ENCODE assay signal across 26 mouse cellular contexts in genomic region chr13:3476884-3477283, GRCm38 (mm10).
DNase-seq lines count a peak whose midpoint lies in the region; ATAC-seq lines count a peak whose summit lies in the region.
"Had no signal": no experiment of that assay in that cellular context is flagged by ENCODE, and none has a peak within 500 bp of the region (broad histone marks: within the 10 kb centered on the region; RNA-seq: fewer than 3 reads in every experiment).

No protein-coding gene starts in this region.

- H3K9me3 ChIP-seq in hindbrain, embryonic 11.5 days (ENCODE audit: control insufficient read depth, low read length), result no peaks in the 10 kb centered on the region
- no peaks in the 10 kb centered on the region for H3K9me3 ChIP-seq in hindbrain, embryonic 16.5 days (ENCODE audit: control insufficient read depth, low read length)
- H3K9me3 ChIP-seq in kidney, embryonic 16.5 days (ENCODE audit: low read length), result no peaks in the 10 kb centered on the region
- no peaks in the 10 kb centered on the region for H3K9me3 ChIP-seq in midbrain, embryonic 11.5 days (ENCODE audit: control insufficient read depth, low read length)
- no peaks in the 10 kb centered on the region for H3K9me3 ChIP-seq in midbrain, embryonic 14.5 days (ENCODE audit: control insufficient read depth, low read length)
- H3K9me3 ChIP-seq: forebrain, embryonic 10.5 days; forebrain, embryonic 13.5 days; heart, embryonic 13.5 days had no signal

- H3K4me3 ChIP-seq in hindbrain, embryonic 11.5 days (ENCODE audit: low read depth, low read length), result no peak overlapping the region
- H3K4me3 ChIP-seq in hindbrain, embryonic 16.5 days (ENCODE audit: low read length), result no peak overlapping the region
- no peak overlapping the region for H3K4me3 ChIP-seq in kidney, embryonic 16.5 days (ENCODE audit: low read length)
- no peak overlapping the region for H3K4me3 ChIP-seq in midbrain, embryonic 11.5 days (ENCODE audit: low read depth, low read length)
- no peak overlapping the region for H3K4me3 ChIP-seq in midbrain, embryonic 14.5 days (replicated peaks; ENCODE audit: low read depth, low read length)
- H3K4me3 ChIP-seq: forebrain, embryonic 10.5 days; forebrain, embryonic 13.5 days; heart, adult 2 months; heart, embryonic 10.5 days; heart, embryonic 13.5 days had no signal

- peak; percentile 20; the same call in 1 of the 2 replicates for ATAC-seq in hindbrain, embryonic 11.5 days (ENCODE audit: low FRiP score)
- ATAC-seq in hindbrain, embryonic 16.5 days, result no peak
- ATAC-seq in kidney, embryonic 16.5 days (ENCODE audit: low FRiP score, low TSS enrichment), result peak; percentile 52; the same call in 1 of the 2 replicates
- peak; percentile 52 for ATAC-seq in midbrain, embryonic 11.5 days (ENCODE audit: low FRiP score)
- ATAC-seq in midbrain, embryonic 14.5 days (ENCODE audit: low FRiP score, low TSS enrichment), result no peak
- ATAC-seq: activated CD4-positive, CD25-positive, alpha-beta regulatory T cell, adult 4 months; forebrain, embryonic 13.5 days; forebrain, embryonic 16.5 days had no signal

- H3K27ac ChIP-seq in hindbrain, embryonic 11.5 days (ENCODE audit: low read depth, low read length), result no peak overlapping the region
- no peak overlapping the region for H3K27ac ChIP-seq in hindbrain, embryonic 16.5 days (ENCODE audit: low read depth, low read length)
- H3K27ac ChIP-seq in kidney, embryonic 16.5 days (ENCODE audit: low read length), result no peak overlapping the region
- H3K27ac ChIP-seq in midbrain, embryonic 11.5 days (ENCODE audit: low read depth, low read length), result peak overlapping the region; percentile 40; the same call in 1 of the 2 replicates
- H3K27ac ChIP-seq in midbrain, embryonic 14.5 days (replicated peaks; ENCODE audit: low read depth, low read length), result no peak overlapping the region
- H3K27ac ChIP-seq: forebrain, embryonic 13.5 days; heart, adult 2 months; heart, embryonic 10.5 days; heart, embryonic 13.5 days; hindbrain, embryonic 14.5 days had no signal

- no peaks in the 10 kb centered on the region for H3K27me3 ChIP-seq in hindbrain, embryonic 11.5 days (ENCODE audit: control insufficient read depth, insufficient read depth, low read length)
- H3K27me3 ChIP-seq in hindbrain, embryonic 16.5 days (replicated peaks; ENCODE audit: control insufficient read depth, insufficient read depth, low read length), result no peaks in the 10 kb centered on the region
- H3K27me3 ChIP-seq in kidney, embryonic 16.5 days (ENCODE audit: insufficient read depth, low read length), result no peaks in the 10 kb centered on the region
- no peaks in the 10 kb centered on the region for H3K27me3 ChIP-seq in midbrain, embryonic 11.5 days (ENCODE audit: control insufficient read depth, insufficient read depth, low read length)
- no peaks in the 10 kb centered on the region for H3K27me3 ChIP-seq in midbrain, embryonic 14.5 days (ENCODE audit: control insufficient read depth, insufficient read depth, low read length)
- H3K27me3 ChIP-seq: forebrain, embryonic 13.5 days; heart, embryonic 13.5 days had no signal

- H3K4me2 ChIP-seq in hindbrain, embryonic 11.5 days (replicated peaks; ENCODE audit: low read depth, low read length), result no peak overlapping the region
- H3K4me2 ChIP-seq in hindbrain, embryonic 16.5 days (ENCODE audit: low read length), result no peak overlapping the region
- H3K4me2 ChIP-seq in kidney, embryonic 16.5 days (replicated peaks; ENCODE audit: low read depth, low read length), result no peak overlapping the region
- H3K4me2 ChIP-seq in midbrain, embryonic 11.5 days, result no peak overlapping the region
- no peak overlapping the region for H3K4me2 ChIP-seq in midbrain, embryonic 14.5 days (ENCODE audit: low read length)

- H3K4me1 ChIP-seq in hindbrain, embryonic 11.5 days (replicated peaks; ENCODE audit: control insufficient read depth, insufficient read depth, low read length), result peaks cover 2% of the 10 kb centered on the region; the same call in 1 of the 2 replicates
- H3K4me1 ChIP-seq in hindbrain, embryonic 16.5 days (ENCODE audit: control insufficient read depth, insufficient read depth, low read depth, low read length), result peaks cover 4% of the 10 kb centered on the region
- H3K4me1 ChIP-seq in kidney, embryonic 16.5 days (ENCODE audit: insufficient read depth, low read length), result peaks cover 10% of the 10 kb centered on the region; the same call in 1 of the 2 replicates
- H3K4me1 ChIP-seq in midbrain, embryonic 11.5 days (ENCODE audit: control insufficient read depth, insufficient read depth, low read length), result peaks cover 5% of the 10 kb centered on the region; the same call in 1 of the 2 replicates
- H3K4me1 ChIP-seq in midbrain, embryonic 14.5 days (ENCODE audit: control insufficient read depth, insufficient read depth, low read length), result no peaks in the 10 kb centered on the region
- H3K4me1 ChIP-seq: forebrain, embryonic 13.5 days had no signal

- DNase-seq in embryo, embryonic 10 days (ENCODE audit: low spot score), result peak; percentile 21
- DNase-seq in embryo, embryonic 11 days, result no peak
- DNase-seq in hindbrain, embryonic 11.5 days (ENCODE audit: low spot score), result peak; percentile 24
- no peak for DNase-seq in kidney, postnatal 14 days
- DNase-seq in midbrain, embryonic 11.5 days (ENCODE audit: low spot score, missing footprints), result peak; percentile 82
- DNase-seq in midbrain, embryonic 14.5 days, result no peak
- DNase-seq: adrenal gland, adult 8-10 months; adrenal gland, postnatal 25 days; cerebellum, adult 11-12 months; cerebellum, adult 8-10 months; cerebellum, postnatal 10 days; cerebellum, postnatal 36 days; gastrocnemius, postnatal 10 days; gastrocnemius, postnatal 36 days; heart, adult 2 months; heart, postnatal 14 days; heart, postnatal 4 days had no signal

- 0 out of 2 replicates have a peak overlapping the region, but pooled peaks have one; percentile 19 for H3K9ac ChIP-seq in hindbrain, embryonic 11.5 days (ENCODE audit: low read depth, low read length)
- H3K9ac ChIP-seq in hindbrain, embryonic 16.5 days (ENCODE audit: low read depth, low read length), result no peak overlapping the region
- H3K9ac ChIP-seq in kidney, embryonic 16.5 days (replicated peaks; ENCODE audit: low read length), result no peak overlapping the region
- no peak overlapping the region for H3K9ac ChIP-seq in midbrain, embryonic 11.5 days (ENCODE audit: low read length)
- H3K9ac ChIP-seq in midbrain, embryonic 14.5 days (replicated peaks; ENCODE audit: low read length), result no peak overlapping the region
- H3K9ac ChIP-seq: forebrain, embryonic 13.5 days; heart, embryonic 13.5 days; hindbrain, embryonic 14.5 days had no signal

- H3K36me3 ChIP-seq in hindbrain, embryonic 11.5 days (ENCODE audit: control insufficient read depth, insufficient read depth, low read length), result no peaks in the 10 kb centered on the region
- H3K36me3 ChIP-seq in hindbrain, embryonic 16.5 days (ENCODE audit: control insufficient read depth, insufficient read depth, low read length), result no peaks in the 10 kb centered on the region
- H3K36me3 ChIP-seq in kidney, embryonic 16.5 days (ENCODE audit: insufficient read depth, low read length), result no peaks in the 10 kb centered on the region
- no peaks in the 10 kb centered on the region for H3K36me3 ChIP-seq in midbrain, embryonic 11.5 days (ENCODE audit: control insufficient read depth, insufficient read depth, low read length)
- no peaks in the 10 kb centered on the region for H3K36me3 ChIP-seq in midbrain, embryonic 14.5 days (ENCODE audit: control insufficient read depth, insufficient read depth, low read length)

Comparison
In these comparisons a context has a peak if more than half of its experiments do, and no peak if none do; other contexts are left out.
1. DNase-seq: peak in embryo, embryonic 10 days (single experiment), hindbrain, embryonic 11.5 days (single experiment) and midbrain, embryonic 11.5 days (single experiment); none in embryo, embryonic 11 days (single experiment), kidney, postnatal 14 days (single experiment) and midbrain, embryonic 14.5 days (single experiment).
2. ATAC-seq: peak in hindbrain, embryonic 11.5 days (single experiment), kidney, embryonic 16.5 days (single experiment) and midbrain, embryonic 11.5 days (single experiment); none in hindbrain, embryonic 16.5 days (single experiment) and midbrain, embryonic 14.5 days (single experiment).